Mouse (Mus musculus): ENCODE measurements at regions not wholly inside any gene's neighbourhood (a gene's known extent, or its start where the extent isn't known, plus 50 kb on each side); places are given as distances from the start of the nearest gene placed in this dataset.

GRCm38 (mm10) chr2:28326056-28326455 lies 120.5 kb upstream of the Ppp1r26 start:
- Histone ChIP-seq H3K36me3 (replicated peaks) (no peaks in the 10 kb centered on the region), H3K9me3 (replicated peaks) (no peaks in the 10 kb centered on the region), H3K27me3 (ENCODE audit: insufficient read depth, low read length) (peaks cover 6% of the 10 kb centered on the region), H3K4me1 (ENCODE audit: insufficient read depth, low read depth, low read length) (no peaks in the 10 kb centered on the region), H3K4me3 (ENCODE audit: low read depth, low read length) (no peak overlapping the region)
- DNase-seq (ENCODE audit: low spot score) (no peak), ATAC-seq (ENCODE audit: extremely low read depth, insufficient number of reproducible peaks, low FRiP score, poor library complexity, severe bottlenecking) (no peak)
- TF ChIP-seq POLR2AphosphoS5 (IDR thresholded peaks at IDR 0.05; ENCODE audit: insufficient replicate concordance, low read depth, low read length) (no peak), GATA2 (IDR thresholded peaks at IDR 0.05; ENCODE audit: borderline replicate concordance, low read depth, low read length) (no peak), CTCF (IDR thresholded peaks at IDR 0.05; ENCODE audit: low read depth, low read length) (no peak), GATA1 (IDR thresholded peaks at IDR 0.05; ENCODE audit: borderline replicate concordance, low read length) (no peak), TAL1 (conservative IDR thresholded peaks at IDR 0.05; ENCODE audit: low read depth, low read length) (no peak)

DNA sequence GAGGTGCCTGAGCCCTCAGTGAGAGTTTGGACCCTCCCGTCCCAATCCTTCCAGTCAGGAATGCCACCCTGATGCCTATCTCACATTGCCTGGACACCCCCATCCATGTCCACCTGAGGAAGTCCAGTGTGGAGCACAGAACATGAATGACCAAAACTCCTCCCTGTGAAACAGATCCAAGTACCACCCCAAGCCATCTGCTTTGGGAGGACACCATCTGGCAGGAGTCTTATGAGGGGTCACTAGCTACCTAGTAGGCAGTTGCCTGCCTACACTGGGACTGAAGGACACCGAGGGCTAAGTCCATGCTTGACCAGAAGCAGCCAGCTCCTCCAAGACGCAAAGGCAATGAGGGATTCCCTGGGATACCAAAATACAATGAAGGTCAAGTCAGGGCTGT lies 119.9 kb upstream of the Ppp1r26 start:
- no peak for TF ChIP-seq GATA2 (IDR thresholded peaks at IDR 0.05; ENCODE audit: borderline replicate concordance, low read depth, low read length)
- TF ChIP-seq POLR2AphosphoS5 (IDR thresholded peaks at IDR 0.05; ENCODE audit: insufficient replicate concordance, low read depth, low read length), result no peak
- TF ChIP-seq GATA1 (IDR thresholded peaks at IDR 0.05; ENCODE audit: borderline replicate concordance, low read length), result no peak
- no peak for TF ChIP-seq CTCF (IDR thresholded peaks at IDR 0.05; ENCODE audit: low read depth, low read length)
- no peak for TF ChIP-seq TAL1 (conservative IDR thresholded peaks at IDR 0.05; ENCODE audit: low read depth, low read length)
- no peaks in the 10 kb centered on the region for H3K9me3 ChIP-seq (replicated peaks)
- ATAC-seq (ENCODE audit: extremely low read depth, insufficient number of reproducible peaks, low FRiP score, poor library complexity, severe bottlenecking), result no peak
- H3K36me3 ChIP-seq (replicated peaks), result no peaks in the 10 kb centered on the region
- no peak overlapping the region for H3K4me3 ChIP-seq (ENCODE audit: low read depth, low read length)
- no peak for DNase-seq (ENCODE audit: low spot score)
- no peaks in the 10 kb centered on the region for H3K4me1 ChIP-seq (ENCODE audit: insufficient read depth, low read depth, low read length)
- H3K27me3 ChIP-seq (ENCODE audit: insufficient read depth, low read length), result peaks cover 9% of the 10 kb centered on the region

GRCm38 (mm10) chr2:28329130-28329529 lies 117.5 kb upstream of the Ppp1r26 start:
- Histone ChIP-seq H3K27me3 (ENCODE audit: insufficient read depth, low read length) (peaks cover 7% of the 10 kb centered on the region; the same call in 1 of the 2 replicates), H3K4me1 (ENCODE audit: insufficient read depth, low read depth, low read length) (no peaks in the 10 kb centered on the region), H3K9me3 (replicated peaks) (no peaks in the 10 kb centered on the region), H3K36me3 (replicated peaks) (no peaks in the 10 kb centered on the region), H3K4me3 (ENCODE audit: low read depth, low read length) (no peak overlapping the region)
- ATAC-seq (ENCODE audit: extremely low read depth, insufficient number of reproducible peaks, low FRiP score, poor library complexity, severe bottlenecking) (no peak), DNase-seq (ENCODE audit: low spot score) (no peak)
- no peak for TF ChIP-seq GATA1 (IDR thresholded peaks at IDR 0.05; ENCODE audit: borderline replicate concordance, low read length)
- TF ChIP-seq TAL1 (conservative IDR thresholded peaks at IDR 0.05; ENCODE audit: low read depth, low read length), result no peak
- TF ChIP-seq CTCF (IDR thresholded peaks at IDR 0.05; ENCODE audit: low read depth, low read length), result no peak
- no peak for TF ChIP-seq GATA2 (IDR thresholded peaks at IDR 0.05; ENCODE audit: borderline replicate concordance, low read depth, low read length)
- TF ChIP-seq POLR2AphosphoS5 (IDR thresholded peaks at IDR 0.05; ENCODE audit: insufficient replicate concordance, low read depth, low read length), result no peak

- Histone ChIP-seq H3K4me1 (ENCODE audit: insufficient read depth, low read depth, low read length) (no peaks in the 10 kb centered on the region), H3K36me3 (replicated peaks) (no peaks in the 10 kb centered on the region), H3K9me3 (replicated peaks) (no peaks in the 10 kb centered on the region), H3K4me3 (ENCODE audit: low read depth, low read length) (no peak overlapping the region), H3K27me3 (ENCODE audit: insufficient read depth, low read length) (peaks cover 8% of the 10 kb centered on the region; the same call in 1 of the 2 replicates)
- TF ChIP-seq TAL1 (conservative IDR thresholded peaks at IDR 0.05; ENCODE audit: low read depth, low read length), result no peak
- TF ChIP-seq GATA1 (IDR thresholded peaks at IDR 0.05; ENCODE audit: borderline replicate concordance, low read length), result no peak
- ATAC-seq (ENCODE audit: extremely low read depth, insufficient number of reproducible peaks, low FRiP score, poor library complexity, severe bottlenecking), result no peak
- DNase-seq (ENCODE audit: low spot score), result no peak
These were observed 111.3 kb upstream of the Ppp1r26 start for GRCm38 (mm10) chr2:28335141-28335789.

- H3K4me3 ChIP-seq (ENCODE audit: low read depth, low read length), result no peak overlapping the region
- TF ChIP-seq POLR2AphosphoS5 (IDR thresholded peaks at IDR 0.05; ENCODE audit: insufficient replicate concordance, low read depth, low read length), result no peak
- no peak for TF ChIP-seq GATA2 (IDR thresholded peaks at IDR 0.05; ENCODE audit: borderline replicate concordance, low read depth, low read length)
- no peak for TF ChIP-seq GATA1 (IDR thresholded peaks at IDR 0.05; ENCODE audit: borderline replicate concordance, low read length)
- no peak for TF ChIP-seq TAL1 (conservative IDR thresholded peaks at IDR 0.05; ENCODE audit: low read depth, low read length)
- TF ChIP-seq CTCF (IDR thresholded peaks at IDR 0.05; ENCODE audit: low read depth, low read length), result no peak
- peaks cover 8% of the 10 kb centered on the region; the same call in 1 of the 2 replicates for H3K27me3 ChIP-seq (ENCODE audit: insufficient read depth, low read length)
- ATAC-seq (ENCODE audit: extremely low read depth, insufficient number of reproducible peaks, low FRiP score, poor library complexity, severe bottlenecking) (no peak), DNase-seq (ENCODE audit: low spot score) (no peak)
- H3K4me1 ChIP-seq (ENCODE audit: insufficient read depth, low read depth, low read length), result no peaks in the 10 kb centered on the region
- no peaks in the 10 kb centered on the region for H3K9me3 ChIP-seq (replicated peaks)
- no peaks in the 10 kb centered on the region for H3K36me3 ChIP-seq (replicated peaks)
These were observed 110.8 kb upstream of the Ppp1r26 start for GRCm38 (mm10) chr2:28335810-28336209.

- ATAC-seq (ENCODE audit: extremely low read depth, insufficient number of reproducible peaks, low FRiP score, poor library complexity, severe bottlenecking), result no peak
- H3K9me3 ChIP-seq (replicated peaks), result no peaks in the 10 kb centered on the region
- H3K4me1 ChIP-seq (ENCODE audit: insufficient read depth, low read depth, low read length), result no peaks in the 10 kb centered on the region
- no peak for DNase-seq (ENCODE audit: low spot score)
- no peaks in the 10 kb centered on the region for H3K36me3 ChIP-seq (replicated peaks)
- H3K4me3 ChIP-seq (ENCODE audit: low read depth, low read length), result no peak overlapping the region
- TF ChIP-seq GATA2 (IDR thresholded peaks at IDR 0.05; ENCODE audit: borderline replicate concordance, low read depth, low read length) (no peak), POLR2AphosphoS5 (IDR thresholded peaks at IDR 0.05; ENCODE audit: insufficient replicate concordance, low read depth, low read length) (no peak), GATA1 (IDR thresholded peaks at IDR 0.05; ENCODE audit: borderline replicate concordance, low read length) (no peak), CTCF (IDR thresholded peaks at IDR 0.05; ENCODE audit: low read depth, low read length) (no peak), TAL1 (conservative IDR thresholded peaks at IDR 0.05; ENCODE audit: low read depth, low read length) (no peak)
- peaks cover 5% of the 10 kb centered on the region; the same call in 1 of the 2 replicates for H3K27me3 ChIP-seq (ENCODE audit: insufficient read depth, low read length)
These were observed 110.0 kb upstream of the Ppp1r26 start for GRCm38 (mm10) chr2:28336349-28337309.
